In the genomic region with DNA sequence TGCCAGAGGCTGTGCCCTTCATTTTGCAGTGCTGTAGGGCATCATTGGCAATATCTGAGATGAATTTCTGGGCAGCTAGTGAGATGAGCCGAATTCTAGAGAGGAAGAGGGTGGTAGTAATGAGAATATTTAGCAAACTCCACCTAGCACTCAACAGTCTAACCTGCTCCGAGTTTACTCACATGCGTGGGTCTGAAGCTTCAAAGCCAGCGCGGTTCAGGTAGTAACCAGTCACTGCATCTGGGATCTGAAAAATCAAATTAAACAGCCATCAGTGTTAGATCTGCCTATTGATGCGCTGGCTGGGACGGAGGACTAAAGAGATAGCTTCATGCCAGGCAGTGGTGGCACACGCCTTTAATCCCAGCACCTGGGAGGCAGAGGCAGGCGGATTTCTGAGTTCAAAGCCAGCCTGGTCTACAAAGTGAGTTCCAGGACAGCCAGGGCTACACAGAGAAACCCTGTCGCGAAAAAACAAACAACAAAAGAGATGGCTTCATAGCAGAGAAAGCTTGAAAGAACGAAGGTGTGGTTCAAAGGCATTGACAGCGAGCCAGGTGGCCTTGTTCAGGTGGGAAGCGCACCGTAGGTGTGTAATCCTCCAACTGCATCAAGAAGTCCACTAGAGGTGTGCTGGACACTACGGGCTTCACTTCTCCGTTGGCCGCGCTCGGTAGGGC, we compare ENCODE assay signal across 8 mouse cellular contexts. TPM values are rescaled to one million over a fixed set of nuclear protein-coding genes. Genes with fewer than 3 reads are reported as not detected.
A peak's percentile ranks its signal among the peaks of the same experiment; 100 is the strongest.
DNase-seq lines count a peak whose midpoint lies in the region; ATAC-seq and TF ChIP-seq lines count a peak whose summit lies in the region.
"Not testable (repeated sequence)": the region's sequence is repeated elsewhere in the genome, so short reads cannot be mapped to it uniquely, and the experiment has no call there.

No protein-coding gene starts in this region.

- H3K27ac ChIP-seq in CH12.LX (ENCODE audit: insufficient read depth, low read depth); forebrain, embryonic 15.5 days (replicated peaks); kidney, adult 2 months (ENCODE audit: insufficient read depth, low read depth, low read length): not testable (repeated sequence)
- H3K27ac ChIP-seq in embryonic facial prominence, embryonic 10.5 days (replicated peaks) = peak overlapping the region; percentile 92
- peak overlapping the region; percentile 73 for H3K27ac ChIP-seq in heart, postnatal 0 days (ENCODE audit: low read depth)
- H3K27ac ChIP-seq in liver, adult 2 months (replicated peaks; ENCODE audit: insufficient read depth, low read depth, low read length) = peak overlapping the region; percentile 41
- peak overlapping the region; percentile 25; the same call in 1 of the 2 replicates for H3K27ac ChIP-seq in macrophage
- H3K27ac ChIP-seq in neural tube, embryonic 13.5 days (replicated peaks) = peak overlapping the region; percentile 88

- H3K27me3 ChIP-seq in CH12.LX (replicated peaks); embryonic facial prominence, embryonic 10.5 days (replicated peaks; ENCODE audit: low read depth, poor library complexity, severe bottlenecking); forebrain, embryonic 15.5 days; heart, postnatal 0 days (ENCODE audit: control insufficient read depth, insufficient read depth, low read length); kidney, adult 2 months (replicated peaks; ENCODE audit: control insufficient read depth, insufficient read depth, low read length); liver, adult 2 months (ENCODE audit: control insufficient read depth, insufficient read depth, low read length); neural tube, embryonic 13.5 days: not testable (repeated sequence)

- in situ Hi-C loops in CH12.LX (cut with MboI; ENCODE audit: low pct_ligation_motif_present, low pct_unique_long_range_greater_than_20kb, low sequenced_read_pairs) = loop anchor here (5.0 kb wide), 1 partner anchor 64 kb away; no protein-coding TSS in a partner anchor

- H3K36me3 ChIP-seq in CH12.LX (replicated peaks in 1 of 2; ENCODE audit: control insufficient read depth in 1 of 2, insufficient read depth in 1 of 2, low read length in 1 of 2) (peaks cover 51 to 65% of the 10 kb centered on the region in 2 experiments), macrophage (ENCODE audit: inconsistent target) (peaks cover 44% of the 10 kb centered on the region)
- peaks cover 60% of the 10 kb centered on the region for H3K36me3 ChIP-seq in embryonic facial prominence, embryonic 10.5 days (replicated peaks)
- H3K36me3 ChIP-seq in forebrain, embryonic 15.5 days = peaks cover 51% of the 10 kb centered on the region
- H3K36me3 ChIP-seq in heart, postnatal 0 days (replicated peaks; ENCODE audit: control insufficient read depth, insufficient read depth, low read length) = peaks cover 51% of the 10 kb centered on the region
- not testable (repeated sequence) for H3K36me3 ChIP-seq in kidney, adult 2 months (ENCODE audit: control insufficient read depth, insufficient read depth, low read length)
- peaks cover 37% of the 10 kb centered on the region for H3K36me3 ChIP-seq in liver, adult 2 months (ENCODE audit: control insufficient read depth, insufficient read depth, low read length)
- peaks cover 60% of the 10 kb centered on the region for H3K36me3 ChIP-seq in neural tube, embryonic 13.5 days

- TF ChIP-seq EP300 in CH12.LX (IDR thresholded peaks at IDR 0.05; ENCODE audit: low read length); heart, postnatal 0 days (IDR thresholded peaks at IDR 0.05; ENCODE audit: low read depth): not testable (repeated sequence)

- H3K79me2 ChIP-seq in CH12.LX (replicated peaks; ENCODE audit: control insufficient read depth, extremely low read depth, insufficient read depth, poor library complexity, severe bottlenecking) (peaks cover 10% of the 10 kb centered on the region; the same call in 1 of the 2 replicates), macrophage (ENCODE audit: inconsistent target) (peaks cover 44% of the 10 kb centered on the region)
- not testable (repeated sequence) for H3K79me2 ChIP-seq in liver, adult 2 months (ENCODE audit: control insufficient read depth, insufficient read depth, low read length)

- TF ChIP-seq RAD21 in CH12.LX (IDR thresholded peaks at IDR 0.05; ENCODE audit: low read depth, low read length) = not testable (repeated sequence)

- peaks cover 6 to 43% of the 10 kb centered on the region in 2 experiments for H3K4me1 ChIP-seq in CH12.LX (ENCODE audit: control insufficient read depth in 1 of 2, insufficient read depth in 2 of 2)
- peaks cover 31% of the 10 kb centered on the region for H3K4me1 ChIP-seq in embryonic facial prominence, embryonic 10.5 days
- H3K4me1 ChIP-seq in forebrain, embryonic 15.5 days = peaks cover 24% of the 10 kb centered on the region
- H3K4me1 ChIP-seq in heart, postnatal 0 days (ENCODE audit: control insufficient read depth, insufficient read depth) = peaks cover 15% of the 10 kb centered on the region
- not testable (repeated sequence) for H3K4me1 ChIP-seq in kidney, adult 2 months (ENCODE audit: control insufficient read depth, insufficient read depth, low read length); liver, adult 2 months (ENCODE audit: control insufficient read depth, insufficient read depth, low read length)
- peaks cover 23% of the 10 kb centered on the region for H3K4me1 ChIP-seq in neural tube, embryonic 13.5 days (replicated peaks)

- TF ChIP-seq CTCF in CH12.LX (conservative IDR thresholded peaks at IDR 0.05 in 1 of 2, IDR thresholded peaks at IDR 0.05 in 1 of 2; ENCODE audit: low read depth in 2 of 2, low read length in 2 of 2); heart, postnatal 0 days (IDR thresholded peaks at IDR 0.05; ENCODE audit: low read depth); kidney, adult 2 months (conservative IDR thresholded peaks at IDR 0.05; ENCODE audit: insufficient read depth, insufficient read length, low read depth, low read length); liver, adult 2 months (IDR thresholded peaks at IDR 0.05; ENCODE audit: low read depth, low read length): not testable (repeated sequence)

- not testable (repeated sequence) for H3K9me3 ChIP-seq in CH12.LX (replicated peaks; ENCODE audit: low read length); embryonic facial prominence, embryonic 10.5 days; forebrain, embryonic 15.5 days; heart, postnatal 0 days (replicated peaks; ENCODE audit: control insufficient read depth, low read length); neural tube, embryonic 13.5 days

- DNase-seq in CH12.LX (ENCODE audit: extremely low read depth); embryonic facial prominence, embryonic 10.5 days (ENCODE audit: low spot score); heart, postnatal 0 days (ENCODE audit: low spot score); kidney, adult 2 months: not testable (repeated sequence)
- peak; percentile 19 for DNase-seq in liver, adult 2 months (ENCODE audit: extremely low read depth, low read depth, low spot score)

- H3K4me2 ChIP-seq in CH12.LX (ENCODE audit: insufficient read depth, low read depth, poor library complexity, severe bottlenecking) = peak overlapping the region; percentile 54
- H3K4me2 ChIP-seq in forebrain, embryonic 15.5 days (replicated peaks) = peak overlapping the region; percentile 93
- H3K4me2 ChIP-seq in heart, postnatal 0 days (ENCODE audit: low read depth, low read length) = peak overlapping the region; percentile 70
- peak overlapping the region; percentile 92 for H3K4me2 ChIP-seq in neural tube, embryonic 13.5 days

- H3K4me3 ChIP-seq in CH12.LX (replicated peaks in 1 of 3; ENCODE audit: low read depth in 2 of 3, low read length in 2 of 3, poor library complexity in 1 of 3) (peak overlapping the region; percentile 81 to 99 (median 95)), macrophage (ENCODE audit: inconsistent target) (peak overlapping the region; percentile 63)
- H3K4me3 ChIP-seq in embryonic facial prominence, embryonic 10.5 days = peak overlapping the region; percentile 97
- peak overlapping the region; percentile 98 for H3K4me3 ChIP-seq in forebrain, embryonic 15.5 days
- peak overlapping the region; percentile 80 for H3K4me3 ChIP-seq in heart, postnatal 0 days (ENCODE audit: low read depth, low read length)
- peak overlapping the region; percentile 78 for H3K4me3 ChIP-seq in kidney, adult 2 months (ENCODE audit: insufficient read depth, low read depth, low read length)
- H3K4me3 ChIP-seq in liver, adult 2 months (ENCODE audit: insufficient read depth, low read depth, low read length) = peak overlapping the region; percentile 79
- H3K4me3 ChIP-seq in neural tube, embryonic 13.5 days = peak overlapping the region; percentile 84

- dilution Hi-C loops in CH12.LX (cut with MboI; ENCODE audit: extremely low pct_ligation_motif_present, extremely low pct_unique_long_range_greater_than_20kb, low sequenced_read_pairs) = not testable (repeated sequence)

- TF ChIP-seq POLR2A in CH12.LX (IDR thresholded peaks at IDR 0.05; ENCODE audit: low read depth, low read length); kidney, adult 2 months (IDR thresholded peaks at IDR 0.05; ENCODE audit: low read depth, low read length); liver, adult 2 months (IDR thresholded peaks at IDR 0.05; ENCODE audit: extremely low read depth, insufficient read depth, low read length): not testable (repeated sequence)

- WGBS in embryonic facial prominence, embryonic 10.5 days = 37% methylated on average over 20 of the region's 20 CpGs
- 36% methylated on average over 20 of the region's 20 CpGs for WGBS in forebrain, embryonic 15.5 days
- WGBS in heart, postnatal 0 days = 31% methylated on average over 20 of the region's 20 CpGs
- WGBS in kidney, adult 2 months = 31% methylated on average over 20 of the region's 20 CpGs
- WGBS in liver, adult 2 months = 29% methylated on average over 20 of the region's 20 CpGs
- 36% methylated on average over 19 of the region's 20 CpGs for WGBS in macrophage (ENCODE audit: missing documents)
- WGBS in neural tube, embryonic 13.5 days = 35% methylated on average over 20 of the region's 20 CpGs

- H3K9ac ChIP-seq in CH12.LX (ENCODE audit: insufficient read depth, low read depth) = peak overlapping the region; percentile 94
- peak overlapping the region; percentile 90 for H3K9ac ChIP-seq in forebrain, embryonic 15.5 days (replicated peaks)
- H3K9ac ChIP-seq in heart, postnatal 0 days (replicated peaks; ENCODE audit: low read depth, low read length) = peak overlapping the region; percentile 83
- peak overlapping the region; percentile 89 for H3K9ac ChIP-seq in liver, adult 2 months (ENCODE audit: low read depth, low read length)
- peak overlapping the region; percentile 95 for H3K9ac ChIP-seq in neural tube, embryonic 13.5 days

- not testable (repeated sequence) for ATAC-seq in forebrain, embryonic 15.5 days (replicated peaks); heart, postnatal 0 days (ENCODE audit: insufficient read depth, low read depth); neural tube, embryonic 13.5 days (ENCODE audit: low read depth)

RNA-seq across cellular contexts. Expression of a gene that starts 0.8 kb away (rescaled TPM):
- total RNA-seq in CH12.LX (2012; rRNA removed) (259 and 331 TPM in 2 replicates), CH12.LX (2014; rRNA removed) (259 and 461 TPM in 2 replicates)
- polyA plus RNA-seq in CH12.LX (2012; ENCODE audit: insufficient read length, low read depth) (297 and 330 TPM in 2 replicates), macrophage (2018) (97.6 to 148 TPM (median 122 TPM) in 3 replicates)
- polyA plus RNA-seq in embryonic facial prominence, embryonic 10.5 days (2016; fragmentation: Nextera tagmentation; extraction: Ambion mirVana) = 154 and 163 TPM in 2 replicates
- polyA plus RNA-seq in forebrain, embryonic 15.5 days (2015; fragmentation: Nextera tagmentation; extraction: Ambion mirVana) = 106 and 114 TPM in 2 replicates
- total RNA-seq in heart, postnatal 0 days (2014; rRNA removed; ENCODE audit: low replicate concordance) = 108 and 159 TPM in 2 replicates
- 80.1 and 88.4 TPM in 2 replicates for polyA plus RNA-seq in heart, postnatal 0 days (2015; fragmentation: Nextera tagmentation; extraction: Ambion mirVana)
- polyA plus RNA-seq in kidney, adult 2 months (2012; rRNA removed) = 423 and 437 TPM in 2 replicates
- 87.3 and 107 TPM in 2 replicates for total RNA-seq in liver, adult 2 months (2014; rRNA removed)
- polyA plus RNA-seq in liver, adult 2 months (2012; rRNA removed) = 296 and 310 TPM in 2 replicates
- 10 to 100 TPM in 20 of 26 experiments, 1 to 10 TPM in 6; 3.5 to 29.9 (median 15.4) TPM for total RNA-seq in macrophage (2018; cell fraction: chromatin; rRNA removed)
- 100 to 1,000 TPM; 114 to 195 (median 148) TPM for total RNA-seq in macrophage (2018; cell fraction: cytosol; rRNA removed)
- total RNA-seq in macrophage (2018; cell fraction: nucleus; rRNA removed) = 10 to 100 TPM; 17.3 to 50.6 (median 30.9) TPM
- polyA plus RNA-seq in neural tube, embryonic 13.5 days (2015; fragmentation: Nextera tagmentation; extraction: Ambion mirVana) = 121 TPM in 2 replicates

RNA-seq across cellular contexts. Expression of a gene that starts 6.2 kb away (rescaled TPM):
- total RNA-seq in CH12.LX (2012; rRNA removed) = 28.7 and 43.7 TPM in 2 replicates
- 57.3 and 66.0 TPM in 2 replicates for total RNA-seq in CH12.LX (2014; rRNA removed)
- polyA plus RNA-seq in CH12.LX (2012; ENCODE audit: insufficient read length, low read depth) = 84.2 and 133 TPM in 2 replicates
- polyA plus RNA-seq in embryonic facial prominence, embryonic 10.5 days (2016; fragmentation: Nextera tagmentation; extraction: Ambion mirVana) = 45.3 and 45.4 TPM in 2 replicates
- polyA plus RNA-seq in forebrain, embryonic 15.5 days (2015; fragmentation: Nextera tagmentation; extraction: Ambion mirVana) = 24.4 and 25.8 TPM in 2 replicates
- 17.9 and 21.8 TPM in 2 replicates for total RNA-seq in heart, postnatal 0 days (2014; rRNA removed; ENCODE audit: low replicate concordance)
- 15.5 and 17.1 TPM in 2 replicates for polyA plus RNA-seq in heart, postnatal 0 days (2015; fragmentation: Nextera tagmentation; extraction: Ambion mirVana)
- 7.5 TPM in 2 replicates for polyA plus RNA-seq in kidney, adult 2 months (2012; rRNA removed)
- total RNA-seq in liver, adult 2 months (2014; rRNA removed) = 4.9 and 5.5 TPM in 2 replicates
- polyA plus RNA-seq in liver, adult 2 months (2012; rRNA removed) = 5.5 and 5.9 TPM in 2 replicates
- total RNA-seq in macrophage (2018; cell fraction: chromatin; rRNA removed) = 10 to 100 TPM in 21 of 26 experiments, 1 to 10 TPM in 5; 3.9 to 30.1 (median 17.4) TPM
- 10 to 100 TPM in 17 of 26 experiments, 1 to 10 TPM in 9; 7.1 to 17.9 (median 12.1) TPM for total RNA-seq in macrophage (2018; cell fraction: cytosol; rRNA removed)
- total RNA-seq in macrophage (2018; cell fraction: nucleus; rRNA removed) = 10 to 100 TPM in 12 of 26 experiments, 1 to 10 TPM in 14; 3.1 to 24.4 (median 9.5) TPM
- polyA plus RNA-seq in macrophage (2018) = 12.9 to 21.2 TPM (median 19.6 TPM) in 3 replicates
- polyA plus RNA-seq in neural tube, embryonic 13.5 days (2015; fragmentation: Nextera tagmentation; extraction: Ambion mirVana) = 26.0 and 26.3 TPM in 2 replicates

RNA-seq across cellular contexts. Expression of a gene that starts 7.0 kb away (rescaled TPM):
- 32.4 and 32.6 TPM in 2 replicates for total RNA-seq in CH12.LX (2012; rRNA removed)
- 40.3 and 42.6 TPM in 2 replicates for total RNA-seq in CH12.LX (2014; rRNA removed)
- 45.9 and 51.1 TPM in 2 replicates for polyA plus RNA-seq in CH12.LX (2012; ENCODE audit: insufficient read length, low read depth)
- polyA plus RNA-seq in embryonic facial prominence, embryonic 10.5 days (2016; fragmentation: Nextera tagmentation; extraction: Ambion mirVana) = 214 and 219 TPM in 2 replicates
- polyA plus RNA-seq in forebrain, embryonic 15.5 days (2015; fragmentation: Nextera tagmentation; extraction: Ambion mirVana) = 197 and 205 TPM in 2 replicates
- 228 and 240 TPM in 2 replicates for total RNA-seq in heart, postnatal 0 days (2014; rRNA removed; ENCODE audit: low replicate concordance)
- 272 and 276 TPM in 2 replicates for polyA plus RNA-seq in heart, postnatal 0 days (2015; fragmentation: Nextera tagmentation; extraction: Ambion mirVana)
- polyA plus RNA-seq in kidney, adult 2 months (2012; rRNA removed) = 128 and 137 TPM in 2 replicates
- 36.6 and 41.1 TPM in 2 replicates for total RNA-seq in liver, adult 2 months (2014; rRNA removed)
- polyA plus RNA-seq in liver, adult 2 months (2012; rRNA removed) = 50.5 and 53.6 TPM in 2 replicates
- 100 to 1,000 TPM; 102 to 302 (median 169) TPM for total RNA-seq in macrophage (2018; cell fraction: chromatin; rRNA removed)
- 100 to 1,000 TPM in 15 of 26 experiments, 10 to 100 TPM in 11; 79.5 to 162 (median 115) TPM for total RNA-seq in macrophage (2018; cell fraction: cytosol; rRNA removed)
- 100 to 1,000 TPM in 22 of 26 experiments, 10 to 100 TPM in 4; 77.3 to 262 (median 138) TPM for total RNA-seq in macrophage (2018; cell fraction: nucleus; rRNA removed)
- 135 to 184 TPM (median 156 TPM) in 3 replicates for polyA plus RNA-seq in macrophage (2018)
- polyA plus RNA-seq in neural tube, embryonic 13.5 days (2015; fragmentation: Nextera tagmentation; extraction: Ambion mirVana) = 215 and 225 TPM in 2 replicates

RNA-seq across cellular contexts. Expression of a gene that starts 8.6 kb away (rescaled TPM):
- total RNA-seq in CH12.LX (2012; rRNA removed) = 25.1 and 29.9 TPM in 2 replicates
- total RNA-seq in CH12.LX (2014; rRNA removed) = 13.8 and 19.1 TPM in 2 replicates
- 45.4 and 49.1 TPM in 2 replicates for polyA plus RNA-seq in CH12.LX (2012; ENCODE audit: insufficient read length, low read depth)
- polyA plus RNA-seq in embryonic facial prominence, embryonic 10.5 days (2016; fragmentation: Nextera tagmentation; extraction: Ambion mirVana) = 45.0 and 49.2 TPM in 2 replicates
- polyA plus RNA-seq in forebrain, embryonic 15.5 days (2015; fragmentation: Nextera tagmentation; extraction: Ambion mirVana) = 33.9 and 35.1 TPM in 2 replicates
- 89.7 and 99.9 TPM in 2 replicates for total RNA-seq in heart, postnatal 0 days (2014; rRNA removed; ENCODE audit: low replicate concordance)
- polyA plus RNA-seq in heart, postnatal 0 days (2015; fragmentation: Nextera tagmentation; extraction: Ambion mirVana) = 54.8 and 61.2 TPM in 2 replicates
- polyA plus RNA-seq in kidney, adult 2 months (2012; rRNA removed) = 251 and 309 TPM in 2 replicates
- 27.4 and 43.8 TPM in 2 replicates for total RNA-seq in liver, adult 2 months (2014; rRNA removed)
- polyA plus RNA-seq in liver, adult 2 months (2012; rRNA removed) = 95.3 and 124 TPM in 2 replicates
- total RNA-seq in macrophage (2018; cell fraction: chromatin; rRNA removed) = 100 to 1,000 TPM in 18 of 26 experiments, 10 to 100 TPM in 8; 60.1 to 289 (median 140) TPM
- 100 to 1,000 TPM; 163 to 376 (median 225) TPM for total RNA-seq in macrophage (2018; cell fraction: cytosol; rRNA removed)
- 100 to 1,000 TPM in 25 of 26 experiments, 10 to 100 TPM in 1; 97.8 to 652 (median 294) TPM for total RNA-seq in macrophage (2018; cell fraction: nucleus; rRNA removed)
- polyA plus RNA-seq in macrophage (2018) = 285 to 456 TPM (median 392 TPM) in 3 replicates
- polyA plus RNA-seq in neural tube, embryonic 13.5 days (2015; fragmentation: Nextera tagmentation; extraction: Ambion mirVana) = 48.4 and 49.2 TPM in 2 replicates

RNA-seq across cellular contexts. Expression of a gene that starts 44.1 kb away (rescaled TPM):
- 0.04 TPM in 1 of 2 replicates, not detected in the other for total RNA-seq in CH12.LX (2012; rRNA removed)
- not detected in 2 replicates for total RNA-seq in CH12.LX (2014; rRNA removed)
- 0.03 TPM in 1 of 2 replicates, not detected in the other for polyA plus RNA-seq in CH12.LX (2012; ENCODE audit: insufficient read length, low read depth)
- polyA plus RNA-seq in embryonic facial prominence, embryonic 10.5 days (2016; fragmentation: Nextera tagmentation; extraction: Ambion mirVana) = 13.7 and 14.8 TPM in 2 replicates
- 20.3 and 22.0 TPM in 2 replicates for polyA plus RNA-seq in forebrain, embryonic 15.5 days (2015; fragmentation: Nextera tagmentation; extraction: Ambion mirVana)
- 19.3 and 27.2 TPM in 2 replicates for total RNA-seq in heart, postnatal 0 days (2014; rRNA removed; ENCODE audit: low replicate concordance)
- 1.9 and 2.1 TPM in 2 replicates for polyA plus RNA-seq in heart, postnatal 0 days (2015; fragmentation: Nextera tagmentation; extraction: Ambion mirVana)
- polyA plus RNA-seq in kidney, adult 2 months (2012; rRNA removed) = 5.9 and 7.1 TPM in 2 replicates
- 1.4 and 2.7 TPM in 2 replicates for total RNA-seq in liver, adult 2 months (2014; rRNA removed)
- polyA plus RNA-seq in liver, adult 2 months (2012; rRNA removed) = 1.1 TPM in 2 replicates
- 1 to 10 TPM in 7 of 26 experiments, under 1 TPM in 19; 0.04 to 2.8 (median 0.68) TPM for total RNA-seq in macrophage (2018; cell fraction: chromatin; rRNA removed)
- total RNA-seq in macrophage (2018; cell fraction: cytosol; rRNA removed) = 1 to 10 TPM in 7 of 26 experiments, under 1 TPM in 19; 0.29 to 1.6 (median 0.72) TPM
- total RNA-seq in macrophage (2018; cell fraction: nucleus; rRNA removed) = 1 to 10 TPM in 18 of 26 experiments, under 1 TPM in 8; 0.58 to 2.6 (median 1.2) TPM
- 0.27 to 1.4 TPM (median 0.47 TPM) in 3 replicates for polyA plus RNA-seq in macrophage (2018)
- 13.5 and 14.7 TPM in 2 replicates for polyA plus RNA-seq in neural tube, embryonic 13.5 days (2015; fragmentation: Nextera tagmentation; extraction: Ambion mirVana)
